Mouse (Mus musculus) erythroblast, embryonic 14.5 days (primary cell): ENCODE measurements at regions not wholly inside any gene's neighbourhood (a gene's known extent, or its start where the extent isn't known, plus 50 kb on each side); places are given as distances from the start of the nearest gene placed in this dataset.

Experiments
- GATA1 ChIP-seq: IDR thresholded peaks from 2 replicates; pipeline ENCODE4 v1.6.1; 2012; ENCODE audit warnings: low read length, inconsistent platforms, mixed read lengths
- TAL1 ChIP-seq: IDR thresholded peaks from 3 replicates; pipeline ENCODE4 v1.6.1; 2012; ENCODE audit warnings: low read length, inconsistent platforms, mixed read lengths

- TF ChIP-seq TAL1 (no peak), GATA1 (no peak)
Measured at GRCm38 (mm10) chr12:114597672-114598071, 1054.0 kb downstream of the Adam6a start.
